In the genomic region with DNA sequence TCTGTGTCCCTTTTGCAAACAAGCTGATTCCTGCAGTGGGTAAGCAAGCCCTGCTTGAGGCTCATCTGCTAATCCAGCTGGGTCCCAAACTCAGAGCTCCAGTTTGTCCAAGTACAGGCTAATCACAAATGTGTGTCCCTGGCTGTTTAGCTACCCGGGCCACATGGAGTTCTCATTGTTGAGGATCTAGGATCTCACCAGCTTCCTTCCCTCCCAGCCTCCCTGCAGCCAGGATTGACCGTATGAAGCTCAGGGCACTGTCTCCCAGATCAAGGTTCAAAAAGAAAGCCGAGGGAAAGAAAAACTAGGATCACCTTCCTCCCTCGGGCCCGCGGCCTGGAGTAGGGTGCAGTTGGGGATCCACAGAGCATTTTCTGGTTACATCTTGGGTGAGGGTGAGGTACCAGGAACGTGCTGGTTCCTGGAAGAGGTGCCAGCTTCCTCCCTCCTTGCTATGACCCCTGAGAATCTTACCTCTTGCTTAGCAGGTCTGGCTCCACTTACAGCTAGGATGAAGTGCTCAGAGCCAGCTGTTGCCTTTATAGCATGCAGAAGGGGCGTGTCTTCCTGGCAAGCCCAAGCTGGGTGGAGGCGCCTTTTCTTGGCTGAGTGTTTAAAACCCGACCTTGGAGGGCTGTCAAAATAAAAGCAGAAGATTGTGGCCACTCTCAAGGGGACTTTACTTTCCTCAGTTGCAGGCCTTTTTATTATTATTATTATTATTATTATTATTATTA, we compare ENCODE assay signal across 8 mouse cellular contexts. TPM values are rescaled to one million over a fixed set of nuclear protein-coding genes. Genes with fewer than 3 reads are reported as not detected.
DNase-seq lines count a peak whose midpoint lies in the region; ATAC-seq and TF ChIP-seq lines count a peak whose summit lies in the region.

A gene (minus strand): TSS at position 518 of the 737 bp plus-strand sequence.

- H3K9me3 ChIP-seq in forebrain, embryonic 15.5 days, result no peaks in the 10 kb centered on the region
- H3K9me3 ChIP-seq in forebrain, embryonic 10.5 days, result no peaks in the 10 kb centered on the region

- peak; percentile 64; the same call in 1 of the 2 replicates for TF ChIP-seq POLR2A in lung, adult 2 months (IDR thresholded peaks at IDR 0.05; ENCODE audit: borderline replicate concordance, extremely low read depth, low read depth, low read length)

- DNase-seq in frontal cortex, adult 2 months (ENCODE audit: extremely low spot score in 1 of 2, low spot score in 1 of 2), result no peak
- DNase-seq in frontal cortex, postnatal 10 days (ENCODE audit: low spot score in 2 of 2), result no peak
- peak; percentile 79 for DNase-seq in gastrocnemius, adult 18-20 months (ENCODE audit: low spot score)
- DNase-seq in kidney, adult 18-20 months, result peak; percentile 45
- peak; percentile 60 for DNase-seq in lung, adult 2 months
- peak; percentile 86 for DNase-seq in splenic B cell, adult 2 months (ENCODE audit: low read depth, low spot score)
- no peak for DNase-seq in forebrain, embryonic 10.5 days (ENCODE audit: extremely low spot score, low spot score)

- no peak for TF ChIP-seq CTCF in lung, adult 2 months (IDR thresholded peaks at IDR 0.05; ENCODE audit: insufficient read depth, low read length)

- peaks cover 11% of the 10 kb centered on the region for H3K36me3 ChIP-seq in splenic B cell, adult 2 months (ENCODE audit: control insufficient read depth, insufficient read depth, low read length, poor library complexity, severe bottlenecking)
- no peaks in the 10 kb centered on the region for H3K36me3 ChIP-seq in forebrain, embryonic 15.5 days
- no peaks in the 10 kb centered on the region for H3K36me3 ChIP-seq in forebrain, embryonic 10.5 days (replicated peaks)

- 28% methylated on average over 10 of the region's 10 CpGs for WGBS in lung, adult 2 months
- 71% methylated on average over 10 of the region's 10 CpGs for WGBS in forebrain, embryonic 15.5 days
- WGBS in forebrain, embryonic 10.5 days, result 72% methylated on average over 10 of the region's 10 CpGs

- ATAC-seq in forebrain, embryonic 15.5 days (replicated peaks), result no peak

- H3K9ac ChIP-seq in forebrain, embryonic 15.5 days (replicated peaks), result no peak within 1 kb of the TSS

- H3K27ac ChIP-seq in forebrain, embryonic 15.5 days (replicated peaks), result no peak within 1 kb of the TSS
- no peak within 1 kb of the TSS for H3K27ac ChIP-seq in forebrain, embryonic 10.5 days

- peak within 1 kb of the TSS; percentile 61 for H3K4me3 ChIP-seq in lung, adult 2 months (replicated peaks; ENCODE audit: extremely low read depth, low read depth, low read length)
- no peak within 1 kb of the TSS for H3K4me3 ChIP-seq in forebrain, embryonic 15.5 days
- H3K4me3 ChIP-seq in forebrain, embryonic 10.5 days, result no peak within 1 kb of the TSS

- H3K4me2 ChIP-seq in forebrain, embryonic 15.5 days (replicated peaks), result no peak within 1 kb of the TSS

- peaks cover 14% of the 10 kb centered on the region for H3K4me1 ChIP-seq in lung, adult 2 months (ENCODE audit: control insufficient read depth, insufficient read depth, low read length)
- H3K4me1 ChIP-seq in forebrain, embryonic 15.5 days, result no peaks in the 10 kb centered on the region
- 0 out of 2 replicates have a peak, but pooled peaks cover 5% of the 10 kb centered on the region for H3K4me1 ChIP-seq in forebrain, embryonic 10.5 days

- H3K27me3 ChIP-seq in splenic B cell, adult 2 months (ENCODE audit: control insufficient read depth, insufficient read depth, low read length, poor library complexity, severe bottlenecking), result no peaks in the 10 kb centered on the region; the same call in 1 of the 2 replicates
- H3K27me3 ChIP-seq in forebrain, embryonic 15.5 days, result no peaks in the 10 kb centered on the region
- H3K27me3 ChIP-seq in forebrain, embryonic 10.5 days (ENCODE audit: poor library complexity, severe bottlenecking), result no peaks in the 10 kb centered on the region; the same call in 1 of the 2 replicates

RNA-seq across cellular contexts. Expression of the gene that starts here (rescaled TPM):
- polyA plus RNA-seq in frontal cortex, adult 2 months (2012; rRNA removed), result 8.0 and 10.1 TPM in 2 replicates
- 1 to 10 TPM; 3.2 to 5.3 TPM for total RNA-seq in gastrocnemius, adult 18-20 months (2021)
- 5.6 and 14.9 TPM in 2 replicates for polyA plus RNA-seq in lung, adult 2 months (2012; rRNA removed)
- 0.67 and 1.6 TPM in 2 replicates for polyA plus RNA-seq in forebrain, embryonic 15.5 days (2015; fragmentation: Nextera tagmentation; extraction: Ambion mirVana)
- 0.53 and 0.88 TPM in 2 replicates for polyA plus RNA-seq in forebrain, embryonic 10.5 days (2016; fragmentation: Nextera tagmentation; extraction: Ambion mirVana)

Comparison
In these comparisons a context has a peak if more than half of its experiments do, and no peak if none do; other contexts are left out.
1. DNase-seq: peak in gastrocnemius, adult 18-20 months (single experiment), kidney, adult 18-20 months (single experiment), lung, adult 2 months (single experiment) and splenic B cell, adult 2 months (single experiment); none in frontal cortex, adult 2 months (0 of 2), frontal cortex, postnatal 10 days (0 of 2) and forebrain, embryonic 10.5 days (single experiment).